Mouse (Mus musculus) ES-E14 (cell line): ENCODE measurements around the gene Il10ra.

ENCODE experiments used
- HCFC1 ChIP-seq: IDR thresholded peaks from 2 replicates; pipeline ENCODE4 v1.6.1; 2012; ENCODE audit warnings: low read length, inconsistent platforms, borderline replicate concordance; ENCODE audit not compliant: insufficient read depth
- MAFK ChIP-seq: IDR thresholded peaks from 2 replicates; pipeline ENCODE4 v1.6.1; 2014; ENCODE audit warnings: mild to moderate bottlenecking, low read depth, low read length, inconsistent platforms; ENCODE audit not compliant: insufficient read depth
- ZC3H11A ChIP-seq: IDR thresholded peaks from 2 replicates; pipeline ENCODE4 v1.6.1; 2012; ENCODE audit warnings: low read depth, mild to moderate bottlenecking, inconsistent platforms, low read length, borderline replicate concordance
- ZNF384 ChIP-seq: IDR thresholded peaks from 2 replicates; pipeline ENCODE4 v1.6.1; 2012; ENCODE audit warnings: low read depth, low read length, inconsistent platforms

DNA sequence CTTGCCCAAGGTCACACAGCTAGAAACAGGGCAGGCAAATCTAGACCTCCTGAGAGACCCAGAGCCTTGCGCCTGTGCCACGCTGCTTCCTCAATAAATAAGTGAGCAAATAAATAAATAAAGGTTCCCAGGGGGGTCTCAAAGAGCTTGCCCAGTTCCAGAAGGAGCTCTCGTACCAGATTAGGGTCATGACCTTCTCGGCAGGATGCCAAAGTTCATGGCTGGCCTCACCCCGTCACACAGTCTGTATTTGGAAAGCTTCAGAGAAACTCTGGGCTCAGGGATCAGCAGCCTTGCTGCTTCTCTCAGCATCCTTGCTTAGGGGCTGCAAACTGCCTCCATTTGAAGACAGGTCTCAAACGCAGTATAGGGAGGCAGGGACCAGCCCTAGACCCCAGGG is 14.9 kb downstream of the Il10ra start:
- TF ChIP-seq HCFC1 = no peak
- no peak for TF ChIP-seq ZNF384
- TF ChIP-seq MAFK = no peak
- TF ChIP-seq ZC3H11A = no peak
